Mouse (Mus musculus): Measurements from ENCODE around the gene Fto.

Gene Fto

DNA sequence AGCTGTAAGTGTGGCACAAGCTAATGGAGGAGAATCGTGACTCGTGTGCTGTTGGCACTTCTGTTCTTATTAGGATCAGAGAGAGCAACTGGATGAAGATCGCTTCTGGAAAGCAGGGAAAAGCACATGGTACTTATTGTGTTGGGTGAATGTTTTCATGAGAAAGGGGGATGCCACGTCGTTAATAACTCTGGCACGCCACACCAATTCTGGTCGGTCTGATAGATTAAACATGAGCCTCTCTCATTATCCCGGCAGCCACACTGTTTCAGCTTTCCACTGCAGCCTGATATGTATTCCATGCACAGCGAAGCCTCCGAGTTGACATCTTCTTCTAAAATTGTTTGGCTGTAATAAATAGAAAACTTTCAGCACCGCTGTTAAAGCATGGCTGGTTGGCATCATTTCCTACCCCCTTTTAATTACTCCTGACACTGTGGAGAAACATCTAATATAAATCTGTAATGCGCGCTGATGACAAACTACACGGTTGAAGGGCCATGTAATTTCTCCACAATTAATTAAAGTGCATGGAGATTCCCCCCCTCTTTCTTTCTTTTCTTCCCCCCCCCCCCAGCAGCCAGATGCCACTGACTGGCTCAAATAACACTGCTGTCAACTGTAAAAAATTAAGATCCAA is 298.5 kb downstream of the Fto start:
- DNase-seq (ENCODE audit: low read depth, low spot score) = no peak

DNA sequence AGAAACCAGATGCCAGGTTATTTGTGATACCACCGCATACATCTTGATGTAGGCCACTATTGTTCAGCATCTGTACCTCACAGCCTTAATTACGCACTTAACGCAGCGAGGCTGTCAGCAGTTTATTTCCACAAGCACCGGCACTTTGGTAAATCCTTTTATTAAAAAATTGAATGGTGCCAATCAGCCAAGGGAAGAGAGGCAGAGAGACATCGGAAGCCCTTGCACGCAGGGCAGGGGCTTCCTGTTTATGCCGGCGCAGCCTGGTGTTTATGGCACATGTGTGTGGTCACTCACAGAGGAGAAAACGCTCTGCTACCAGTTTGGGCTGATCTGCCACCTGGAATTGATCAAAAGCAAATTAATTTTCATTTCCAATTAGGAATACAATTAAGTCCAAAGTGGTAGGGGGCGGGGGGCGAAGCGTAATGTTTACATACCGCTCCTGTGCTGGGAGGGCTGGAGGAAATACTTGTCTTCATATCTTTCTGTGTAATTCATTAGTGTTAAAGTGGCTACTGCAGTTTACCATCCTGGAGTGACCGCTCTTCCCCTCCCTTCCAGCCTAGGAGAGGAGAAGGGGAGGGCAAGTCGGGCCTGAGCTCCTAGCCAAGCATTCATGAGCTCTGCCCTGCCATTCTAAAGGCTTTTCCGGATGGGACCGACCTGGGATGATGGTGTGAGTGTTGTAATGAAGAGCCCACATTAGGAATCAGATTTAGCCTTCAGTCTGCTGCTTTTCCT is 299.2 kb downstream of the Fto start:
- DNase-seq (ENCODE audit: low read depth, low spot score) = no peak

DNA sequence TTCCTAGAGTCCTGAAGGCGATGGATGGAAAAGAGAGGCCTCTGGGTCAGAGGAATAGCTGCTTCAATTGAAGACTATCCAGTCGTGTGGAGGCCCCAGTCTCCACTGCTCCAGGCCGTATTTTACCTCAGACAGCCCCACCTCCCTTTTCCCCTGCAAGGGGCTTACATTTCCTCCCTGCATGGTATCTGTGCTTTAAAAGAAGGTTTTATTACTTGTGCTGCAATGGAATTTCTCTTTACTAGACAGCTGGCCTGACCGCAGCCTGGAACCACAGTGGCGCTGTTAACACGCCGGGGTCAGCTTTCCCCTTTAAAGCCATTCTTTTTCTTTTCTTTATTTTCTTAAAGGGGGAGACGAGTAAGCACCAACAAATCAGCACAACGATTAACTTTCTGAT is 300.3 kb downstream of the Fto start:
- no peak for DNase-seq (ENCODE audit: low read depth, low spot score)

DNA sequence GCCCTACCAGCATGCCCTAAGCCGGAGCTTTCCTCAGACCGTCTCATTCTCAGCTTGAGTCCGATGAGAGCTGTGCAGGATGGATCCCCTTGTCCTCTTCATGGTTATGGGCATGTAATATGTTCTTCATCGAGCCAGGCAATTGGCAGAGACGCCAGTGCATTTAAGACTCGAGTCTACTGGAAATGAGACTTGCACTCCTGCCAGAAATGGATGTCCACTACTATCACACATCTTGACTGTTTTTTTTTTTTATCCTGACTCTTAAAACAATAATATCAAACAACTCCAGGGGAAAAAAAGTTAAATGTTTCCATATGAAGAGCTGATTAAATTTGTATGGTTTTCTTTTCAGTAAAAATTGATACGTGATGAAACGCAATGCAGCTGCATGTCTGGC is 301.9 kb downstream of the Fto start:
- no peak for DNase-seq (ENCODE audit: low read depth, low spot score)

DNA sequence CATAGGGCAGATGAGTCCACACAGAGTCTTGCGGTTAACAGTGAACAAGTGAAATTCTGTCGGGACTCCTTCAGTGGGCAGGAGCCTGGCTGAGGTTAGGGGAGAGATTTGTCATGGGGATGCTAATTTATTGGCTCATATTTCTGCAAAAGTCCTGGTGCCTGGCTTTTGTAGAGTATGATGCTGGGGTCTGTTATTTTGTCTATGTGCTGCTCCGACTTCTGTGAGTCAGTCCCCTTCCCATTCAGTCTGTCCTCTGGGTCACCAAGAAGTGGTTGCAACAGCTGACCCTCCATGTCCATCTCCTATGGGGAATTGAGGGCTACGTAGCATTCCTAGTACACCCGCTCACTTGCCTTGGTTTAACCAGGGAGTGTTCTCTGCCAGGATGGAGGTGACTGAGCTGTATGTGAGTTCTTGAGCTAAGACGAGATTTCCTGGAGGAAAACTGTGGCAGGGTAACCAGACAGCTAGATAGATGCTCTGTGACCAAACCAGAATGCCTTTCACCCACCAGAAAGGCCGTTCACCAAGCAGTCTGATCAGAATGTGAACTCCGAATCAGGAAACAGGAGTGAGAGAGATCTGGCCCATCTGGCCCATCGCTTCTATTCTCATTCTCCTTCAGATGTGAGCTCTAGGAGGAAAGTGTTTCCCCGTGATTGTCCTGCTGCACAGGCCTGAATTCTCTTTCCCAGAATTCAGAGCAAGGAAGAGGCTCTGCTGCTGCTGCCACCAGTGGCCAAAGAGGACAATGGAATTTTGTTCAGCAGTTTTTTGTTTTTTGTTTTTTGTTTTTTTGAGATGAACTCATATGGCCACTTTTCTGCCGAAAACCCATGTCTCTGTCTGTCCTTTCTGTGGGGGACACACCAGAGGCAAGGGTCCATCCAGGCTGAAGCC is 302.7 kb downstream of the Fto start:
- DNase-seq (ENCODE audit: low read depth, low spot score) = no peak

DNA sequence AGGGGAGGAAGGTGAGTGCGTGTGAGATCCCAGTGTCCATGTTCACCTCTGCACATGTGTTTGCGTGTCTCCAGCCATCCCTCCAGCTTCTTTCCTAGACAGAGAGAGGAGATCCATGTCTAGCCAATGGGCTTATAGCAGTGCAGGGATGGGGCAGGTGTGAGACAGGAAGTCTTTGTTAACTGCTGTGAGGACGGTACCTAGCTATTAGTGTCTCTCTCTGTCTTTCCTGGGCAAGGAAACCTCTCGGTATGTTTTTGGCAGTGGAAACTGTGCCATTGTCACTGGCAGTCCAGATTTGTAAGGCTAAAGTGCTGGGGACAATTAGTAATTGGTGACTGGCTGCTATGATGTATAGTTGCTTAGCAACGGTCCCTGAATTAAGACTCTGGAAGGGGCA is 304.4 kb downstream of the Fto start:
- no peak for DNase-seq (ENCODE audit: low read depth, low spot score)

DNA sequence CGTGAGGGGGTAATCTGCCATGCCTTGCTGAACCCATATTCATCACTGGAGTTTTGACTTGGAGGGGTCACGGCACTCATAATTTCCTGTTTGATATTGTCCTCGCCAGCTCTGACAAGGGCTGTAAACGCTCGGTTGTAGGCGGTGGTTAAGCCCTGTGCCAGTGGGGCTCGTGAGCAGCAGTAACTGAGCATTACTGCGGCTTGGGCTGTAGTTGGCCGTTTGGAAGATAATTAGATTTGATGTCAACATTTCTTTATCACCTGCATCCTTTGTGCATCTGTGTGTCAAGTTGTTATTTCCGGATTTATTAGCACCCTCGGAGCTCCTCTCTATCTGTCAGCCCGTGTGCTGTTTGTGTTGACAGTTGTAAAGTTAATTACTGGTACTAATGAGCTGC is 309.4 kb downstream of the Fto start:
- DNase-seq (ENCODE audit: low read depth, low spot score) = no peak

DNA sequence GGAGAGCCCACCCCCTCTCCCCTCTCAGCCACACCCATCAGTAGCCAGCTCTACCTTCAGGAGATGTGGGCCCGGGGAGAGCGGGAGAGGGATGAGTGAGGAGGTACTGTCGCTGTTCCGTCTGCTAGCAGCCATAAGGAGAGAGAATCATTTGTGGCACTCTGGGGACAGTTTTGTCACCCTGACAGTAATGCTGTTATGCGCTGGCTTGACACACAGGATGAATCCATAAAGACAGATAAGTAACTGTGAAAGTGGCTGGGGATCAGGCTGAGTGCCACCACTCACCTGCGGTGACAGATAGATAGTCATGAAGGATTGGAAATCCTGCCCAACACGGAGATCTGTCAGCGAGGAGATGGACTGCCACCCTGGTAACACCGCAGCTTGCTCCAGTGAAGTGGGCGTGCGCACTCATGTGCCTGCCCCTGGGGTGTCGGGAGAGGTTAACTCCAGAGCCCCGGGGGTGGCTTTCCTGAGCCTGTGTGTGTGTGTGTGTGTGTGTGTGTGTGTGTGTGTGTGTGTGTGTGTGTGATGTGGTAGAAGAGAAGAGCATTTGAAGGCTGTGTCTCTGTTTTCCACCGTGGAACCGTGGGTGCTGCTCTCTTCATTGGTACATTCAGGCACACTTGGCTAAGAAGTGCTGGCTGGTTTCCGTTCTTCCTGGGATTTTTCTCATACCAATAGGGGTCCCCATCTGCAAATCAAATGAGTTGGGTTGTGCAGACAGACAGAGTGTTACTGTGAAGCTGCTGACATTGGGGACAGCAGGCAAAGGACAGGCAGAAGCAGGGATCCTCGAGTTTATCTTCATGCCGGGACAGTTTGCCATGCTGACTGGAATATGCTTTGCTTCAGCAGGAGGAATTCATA is 312.6 kb downstream of the Fto start:
- no peak for DNase-seq (ENCODE audit: low read depth, low spot score)

DNA sequence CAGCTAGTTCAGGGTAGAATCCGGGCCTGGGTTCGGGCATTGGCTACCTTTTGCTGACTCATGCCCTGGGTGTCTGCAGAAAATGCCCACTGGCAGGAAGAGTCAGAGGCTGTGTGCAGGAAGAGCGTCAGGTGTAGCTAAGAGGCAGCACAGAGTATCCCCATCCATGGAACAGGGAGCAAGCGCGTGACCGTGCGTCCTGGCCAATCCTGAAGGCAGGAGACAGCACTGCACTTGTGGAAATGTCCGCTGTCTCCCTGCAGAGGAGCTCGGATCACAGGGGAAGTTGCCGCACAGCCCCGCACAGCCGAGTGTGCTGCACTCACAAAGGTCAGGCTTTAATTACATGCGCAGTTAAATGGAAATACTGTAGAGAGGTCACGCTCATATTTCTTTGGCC is 316.3 kb downstream of the Fto start:
- peak; percentile 50 for DNase-seq (ENCODE audit: low read depth, low spot score)

DNA sequence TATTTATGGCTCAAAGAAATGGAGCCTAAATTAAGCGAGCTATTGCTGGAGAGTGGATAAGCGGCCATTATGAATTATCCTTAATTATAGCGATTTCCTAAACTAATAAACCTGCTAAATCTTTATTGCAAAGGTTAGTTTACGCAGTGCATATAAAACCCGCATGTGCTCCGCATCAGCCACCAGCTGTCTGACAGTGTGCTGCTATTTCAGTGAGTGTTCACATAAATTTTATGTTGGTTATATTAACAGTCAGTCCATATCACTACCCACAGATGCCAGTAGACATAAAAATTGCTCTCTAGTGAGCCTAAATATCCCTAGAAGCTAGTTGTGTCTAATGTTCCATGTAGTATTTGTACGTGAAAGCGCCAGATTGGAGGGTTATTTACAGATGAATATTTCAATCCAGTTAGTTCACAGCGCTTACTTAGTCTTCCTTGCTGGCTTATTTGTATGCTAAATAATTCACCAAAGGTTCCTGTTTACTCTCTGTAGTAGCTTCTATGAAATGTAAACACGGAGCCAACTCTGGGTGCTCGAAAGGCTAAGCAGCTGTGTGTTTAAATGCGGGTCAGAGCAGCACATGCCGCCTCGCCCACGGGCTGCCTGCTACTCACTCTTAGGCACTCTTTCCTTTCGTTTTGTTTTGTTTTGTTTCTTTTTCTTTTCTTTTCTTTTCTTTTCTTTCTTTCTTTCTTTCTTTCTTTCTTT is 317.2 kb downstream of the Fto start:
- no peak for DNase-seq (ENCODE audit: low read depth, low spot score)

DNA sequence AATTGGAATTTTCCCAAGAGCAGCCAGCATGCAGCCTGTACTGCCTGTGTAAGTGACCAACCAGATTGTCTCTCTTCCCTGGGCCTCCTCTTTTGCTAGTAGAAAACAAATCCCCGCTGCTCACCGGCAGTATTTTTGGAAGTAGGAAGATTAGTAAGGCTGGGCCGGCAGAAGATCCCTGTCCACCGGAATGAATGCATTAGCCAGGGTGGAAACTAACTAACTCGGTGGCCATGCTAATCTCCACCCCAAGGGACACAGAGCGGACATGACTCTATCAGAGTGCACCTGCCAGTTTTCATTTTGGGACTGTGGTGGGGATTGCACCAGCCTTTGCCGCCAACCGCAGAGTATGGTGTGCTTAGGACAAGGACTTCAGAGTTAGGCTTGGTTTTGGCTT is 319.1 kb downstream of the Fto start:
- no peak for DNase-seq (ENCODE audit: low read depth, low spot score)

DNA sequence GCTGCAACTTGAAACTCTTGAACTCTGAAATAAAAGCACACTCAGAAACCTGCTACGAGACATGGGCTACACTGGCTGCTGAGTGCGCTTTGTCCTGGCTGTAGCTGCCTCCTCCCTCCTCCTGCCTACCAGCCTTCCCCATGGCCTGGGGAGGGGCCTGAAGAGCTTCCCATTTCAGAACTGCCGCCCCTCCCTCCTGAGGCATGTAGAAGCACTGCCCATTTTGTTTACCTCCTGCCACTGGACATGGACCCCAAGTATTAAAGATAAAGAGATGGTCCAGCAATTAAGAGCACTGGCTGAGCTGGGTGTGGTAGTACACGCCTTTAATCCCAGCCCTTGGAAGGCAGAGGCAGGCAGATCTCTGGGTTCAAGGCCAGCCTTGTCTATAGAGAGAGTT is 322.1 kb downstream of the Fto start:
- peak; percentile 78 for DNase-seq (ENCODE audit: low read depth, low spot score)

DNA sequence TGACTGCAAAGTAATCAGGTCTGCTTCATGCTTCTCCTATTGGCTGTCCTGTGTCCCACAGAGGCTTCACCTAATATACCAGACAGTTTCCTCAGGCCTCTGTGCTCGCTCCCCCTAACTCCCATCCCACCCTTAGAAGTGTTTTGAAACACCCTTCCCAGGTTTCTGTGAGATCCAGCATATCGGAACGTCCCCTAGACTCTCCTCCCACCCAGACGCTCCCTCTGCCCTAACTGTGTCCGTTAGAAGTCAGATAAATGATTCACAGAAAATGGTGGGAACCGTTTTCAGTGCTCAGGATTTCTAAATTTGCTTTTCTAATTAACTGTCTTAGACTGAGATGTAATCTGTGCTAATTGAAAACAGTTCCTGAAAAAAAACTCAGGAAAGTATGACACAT is 323.6 kb downstream of the Fto start:
- no peak for DNase-seq (ENCODE audit: low read depth, low spot score)

DNA sequence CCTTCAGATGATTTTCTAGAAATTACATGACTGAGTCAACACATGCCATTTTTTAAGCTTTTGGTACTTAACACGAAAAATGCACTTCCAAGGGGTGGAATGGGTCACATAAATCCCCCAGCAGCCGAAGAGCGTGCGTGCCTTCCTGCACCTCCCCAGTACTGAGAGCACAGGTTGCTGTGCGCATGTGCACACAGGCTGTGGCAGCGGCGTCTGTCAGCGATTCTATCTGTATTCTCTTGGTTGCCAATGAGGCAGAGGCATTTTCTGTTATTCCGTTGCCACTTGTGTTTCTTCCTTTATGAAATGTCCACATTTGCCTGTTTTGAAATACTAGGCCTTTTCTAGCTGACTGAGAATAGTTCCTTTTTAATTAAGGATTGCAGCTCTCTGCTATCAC is 324.4 kb downstream of the Fto start:
- no peak for DNase-seq (ENCODE audit: low read depth, low spot score)

DNA sequence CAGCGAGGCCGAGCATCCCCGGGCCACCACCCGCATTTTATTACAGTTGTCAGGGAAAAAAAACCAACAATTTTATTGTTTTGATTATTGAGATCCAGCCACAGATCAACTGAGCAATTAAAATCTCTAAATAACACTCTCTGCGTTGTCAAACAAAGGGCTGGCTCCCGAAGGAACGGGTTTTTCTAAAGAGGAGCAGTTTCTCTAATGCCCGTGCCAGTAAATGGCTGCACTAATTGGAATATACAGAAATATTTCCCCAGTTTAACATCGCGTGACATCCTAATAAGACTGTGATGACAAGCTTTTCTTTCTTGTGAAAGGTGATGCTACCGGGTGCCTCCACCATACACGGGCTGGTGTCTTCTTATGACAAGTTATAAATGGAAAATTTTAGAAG is 324.9 kb downstream of the Fto start:
- DNase-seq (ENCODE audit: low read depth, low spot score) = no peak

DNA sequence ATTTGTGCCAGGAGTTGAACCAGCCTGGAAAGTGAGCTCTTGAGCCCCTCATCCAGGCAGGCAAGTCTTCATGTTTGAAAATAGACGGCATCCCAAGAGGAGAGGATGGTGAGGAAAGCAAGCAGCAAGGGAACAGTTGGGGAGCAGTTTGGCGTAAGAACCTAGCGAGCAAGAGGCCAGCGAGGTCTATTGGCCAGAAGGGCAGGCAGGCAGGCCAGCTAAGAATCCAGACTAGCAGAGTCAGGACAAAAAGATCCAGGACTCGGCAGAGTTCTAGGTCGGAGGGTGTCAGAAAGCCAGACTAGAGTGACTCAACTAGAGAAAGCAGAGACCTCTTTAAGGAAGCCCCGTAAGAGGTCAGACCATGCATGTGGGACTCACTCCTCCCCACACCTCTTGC is 327.1 kb downstream of the Fto start:
- no peak for DNase-seq (ENCODE audit: low read depth, low spot score)

DNA sequence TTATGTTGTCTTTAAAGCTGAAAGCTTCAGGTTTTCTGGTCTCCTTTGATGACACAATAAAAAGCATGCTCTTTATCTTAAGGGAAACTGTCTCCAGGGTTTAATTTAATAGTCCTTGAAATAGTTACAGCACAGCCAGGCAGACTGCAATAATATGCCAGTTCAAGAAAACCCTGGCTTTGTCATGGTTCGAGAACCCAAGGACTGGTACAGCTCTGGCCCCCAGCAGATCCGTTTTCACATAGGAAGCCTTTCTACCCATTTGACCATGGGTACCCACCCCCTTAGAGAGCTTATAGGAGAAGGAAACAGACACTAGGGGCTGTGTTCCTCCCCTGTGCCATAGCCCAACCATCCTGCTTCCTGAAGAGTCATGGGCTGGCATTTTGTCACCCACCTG is 332.2 kb downstream of the Fto start:
- no peak for DNase-seq (ENCODE audit: low read depth, low spot score)

DNA sequence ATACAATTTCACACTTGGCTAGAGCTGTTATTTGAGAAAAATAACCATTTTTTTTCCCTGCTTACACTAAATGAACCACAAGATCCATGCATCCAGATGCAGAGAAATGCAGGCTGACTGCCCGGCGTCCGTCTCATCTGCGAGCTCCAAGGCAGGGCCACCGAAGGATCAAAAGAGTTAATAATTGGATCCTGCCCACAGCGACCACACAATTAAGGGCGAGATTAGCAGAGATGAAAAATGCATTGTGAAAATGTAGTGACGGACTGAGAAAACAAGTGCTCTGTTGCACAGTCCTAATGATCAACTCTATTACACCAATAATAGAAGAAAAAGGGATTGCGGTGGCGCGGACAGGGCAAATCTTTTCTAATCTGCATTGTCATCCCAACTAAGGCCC is 334.6 kb downstream of the Fto start:
- no peak for DNase-seq (ENCODE audit: low read depth, low spot score)

DNA sequence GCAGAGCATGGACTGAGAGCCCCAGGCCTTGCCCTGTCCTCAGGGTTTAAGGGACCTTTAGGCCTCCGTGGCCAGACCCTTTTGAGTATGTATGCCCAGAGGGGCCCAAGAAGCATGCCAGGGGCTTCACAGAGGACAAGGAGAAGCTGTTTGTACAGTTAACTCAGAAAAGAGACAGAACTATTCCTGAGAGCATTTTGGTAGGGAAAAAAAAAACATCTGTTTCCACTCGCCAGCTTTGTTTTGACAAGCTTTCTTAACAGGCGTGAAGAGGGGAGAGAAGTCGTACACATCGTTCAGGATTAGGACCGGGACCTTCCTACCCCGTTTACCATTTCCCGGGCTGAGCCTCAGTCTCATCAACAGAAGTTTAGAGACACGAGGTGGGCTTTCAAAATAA is 335.5 kb downstream of the Fto start:
- DNase-seq (ENCODE audit: low read depth, low spot score) = no peak

DNA sequence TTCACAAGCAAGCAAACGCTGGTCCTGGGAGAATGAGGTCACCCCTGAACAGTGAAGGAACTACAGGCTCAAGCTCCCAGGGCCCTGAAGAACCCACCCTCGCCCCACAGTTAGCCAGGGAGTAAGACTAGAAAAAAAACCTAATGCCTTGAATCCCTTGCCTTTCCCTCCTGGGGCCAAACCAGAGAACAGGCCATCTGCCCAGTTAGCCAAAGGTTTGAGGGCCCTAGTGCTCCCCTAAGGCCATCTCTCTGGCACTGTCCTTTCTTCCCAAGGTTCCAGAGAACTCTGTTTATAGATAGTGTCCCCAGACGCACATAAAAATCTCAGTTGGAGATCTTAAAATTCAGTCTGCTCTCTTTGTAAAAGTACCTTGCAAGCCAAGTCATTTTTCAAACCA is 340.2 kb downstream of the Fto start:
- DNase-seq (ENCODE audit: low read depth, low spot score) = no peak

DNA sequence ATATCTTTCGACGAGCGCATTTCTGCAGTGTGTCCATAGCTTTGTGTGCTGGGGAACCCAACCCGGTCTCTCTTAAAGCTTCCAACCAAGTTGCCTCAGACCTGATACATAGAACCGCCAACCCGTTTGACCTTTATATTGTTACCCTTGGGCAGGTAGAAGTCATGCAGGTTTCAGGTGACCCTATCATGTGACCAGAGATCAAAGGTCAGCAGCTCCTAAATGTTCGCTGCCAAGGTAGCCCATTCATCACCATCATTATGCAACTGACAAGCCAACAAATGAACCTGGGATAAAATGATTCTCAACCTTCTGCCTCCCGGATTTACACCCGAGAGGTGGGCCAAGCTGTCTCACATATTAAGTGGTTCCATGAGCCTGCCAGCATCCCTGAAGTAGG is 344.1 kb downstream of the Fto start:
- DNase-seq (ENCODE audit: low read depth, low spot score) = no peak

All from R1 (cell line).